Mouse (Mus musculus): Measurements from ENCODE around the gene Ccdc162.

Gene Ccdc162

DNA sequence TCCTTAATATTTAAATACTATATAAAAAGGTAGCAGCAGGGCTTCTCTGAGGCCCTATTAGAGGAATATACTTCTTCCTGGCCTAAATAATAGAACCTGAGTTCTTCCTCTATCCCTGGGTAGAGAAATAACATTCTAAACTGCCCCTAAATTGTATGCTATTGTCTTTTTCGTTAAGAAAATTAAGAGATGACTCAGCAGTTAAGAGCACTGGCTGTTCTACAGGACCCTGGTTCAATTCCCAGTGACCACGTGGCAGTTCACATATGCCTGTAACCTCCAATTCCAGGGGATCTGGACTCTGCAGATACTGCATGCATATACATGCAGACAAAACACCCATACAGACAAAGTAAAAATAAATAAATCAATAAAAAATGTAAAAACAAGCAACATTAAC is 172.6 kb downstream of the Ccdc162 start:
- DNase-seq (ENCODE audit: extremely low read depth, insufficient read length, low spot score): no peak

DNA sequence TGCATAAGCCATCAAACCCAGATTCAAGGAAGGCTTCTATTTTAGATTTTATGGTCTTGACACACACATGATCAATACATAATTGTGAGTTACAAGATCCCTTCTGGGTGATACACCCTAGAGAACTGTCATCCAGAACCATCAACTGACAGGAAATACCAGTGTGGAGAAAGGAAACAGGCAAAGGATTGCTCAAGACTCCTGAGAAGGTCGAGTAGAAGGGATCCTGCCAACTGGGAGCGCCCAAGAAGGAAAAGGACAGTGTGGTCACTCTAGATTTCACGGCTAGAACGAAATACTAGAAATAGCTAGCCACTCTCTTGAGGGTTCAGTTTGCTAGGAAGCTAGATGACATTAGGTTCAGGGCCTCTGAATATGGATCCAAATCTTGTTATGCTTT is 173.0 kb downstream of the Ccdc162 start:
- DNase-seq (ENCODE audit: extremely low read depth, insufficient read length, low spot score): no peak

DNA sequence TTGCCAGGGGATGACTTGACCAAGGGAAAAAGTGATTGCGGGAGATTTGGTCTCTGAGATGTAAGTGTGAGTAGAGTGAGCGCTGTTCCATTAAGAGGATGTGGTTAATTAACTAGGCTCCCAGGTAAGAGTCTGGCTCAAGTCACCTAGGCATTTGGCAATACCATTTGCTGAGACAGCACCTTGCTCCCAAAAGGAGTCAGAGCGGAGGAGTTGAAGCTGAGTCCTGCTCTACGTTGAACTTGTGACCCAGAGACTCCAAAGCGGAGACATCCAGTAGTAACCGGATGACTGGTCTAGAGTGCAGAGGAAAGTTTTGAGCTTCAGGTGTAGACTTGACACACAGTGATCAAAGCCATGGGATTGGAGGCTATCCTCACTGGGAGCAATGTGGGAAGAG is 174.4 kb downstream of the Ccdc162 start:
- DNase-seq (ENCODE audit: extremely low read depth, insufficient read length, low spot score): no peak

DNA sequence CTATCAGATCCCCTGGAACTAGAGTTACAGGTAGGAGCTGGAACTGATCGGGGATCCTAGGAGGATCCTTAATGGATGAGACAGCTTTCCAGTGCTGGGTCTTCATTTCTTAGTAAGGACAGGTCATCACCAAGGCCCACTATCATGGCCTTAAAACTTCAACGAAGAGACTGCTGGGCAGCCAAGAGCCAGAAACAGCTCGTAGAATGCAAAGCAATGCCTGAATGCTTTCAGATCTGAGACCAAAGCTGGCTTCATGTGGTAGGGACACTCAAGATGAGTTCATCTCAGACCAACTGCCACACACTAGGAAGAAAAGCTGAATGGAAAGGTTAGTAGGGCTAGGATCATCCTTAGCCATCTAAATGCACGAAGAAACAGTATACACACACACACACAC is 177.4 kb downstream of the Ccdc162 start:
- no peak for DNase-seq (ENCODE audit: extremely low read depth, insufficient read length, low spot score)

DNA sequence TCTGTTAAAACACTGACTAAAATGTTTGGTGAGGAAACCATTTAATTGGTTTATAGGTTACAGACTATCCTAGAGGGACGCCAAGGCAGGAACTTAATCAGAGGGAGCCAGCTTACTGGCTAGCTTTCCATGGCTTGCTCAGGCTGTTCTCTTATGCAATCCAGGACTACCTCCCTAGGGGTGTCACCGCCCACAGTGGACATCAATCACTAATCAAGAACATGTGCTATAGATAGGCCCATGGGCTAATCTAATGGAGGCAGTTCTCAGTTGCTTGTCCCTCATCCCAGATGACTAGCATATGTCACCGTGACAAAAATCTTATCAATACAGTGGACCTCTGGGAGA is 178.5 kb downstream of the Ccdc162 start:
- no peak for DNase-seq (ENCODE audit: extremely low read depth, insufficient read length, low spot score)

DNA sequence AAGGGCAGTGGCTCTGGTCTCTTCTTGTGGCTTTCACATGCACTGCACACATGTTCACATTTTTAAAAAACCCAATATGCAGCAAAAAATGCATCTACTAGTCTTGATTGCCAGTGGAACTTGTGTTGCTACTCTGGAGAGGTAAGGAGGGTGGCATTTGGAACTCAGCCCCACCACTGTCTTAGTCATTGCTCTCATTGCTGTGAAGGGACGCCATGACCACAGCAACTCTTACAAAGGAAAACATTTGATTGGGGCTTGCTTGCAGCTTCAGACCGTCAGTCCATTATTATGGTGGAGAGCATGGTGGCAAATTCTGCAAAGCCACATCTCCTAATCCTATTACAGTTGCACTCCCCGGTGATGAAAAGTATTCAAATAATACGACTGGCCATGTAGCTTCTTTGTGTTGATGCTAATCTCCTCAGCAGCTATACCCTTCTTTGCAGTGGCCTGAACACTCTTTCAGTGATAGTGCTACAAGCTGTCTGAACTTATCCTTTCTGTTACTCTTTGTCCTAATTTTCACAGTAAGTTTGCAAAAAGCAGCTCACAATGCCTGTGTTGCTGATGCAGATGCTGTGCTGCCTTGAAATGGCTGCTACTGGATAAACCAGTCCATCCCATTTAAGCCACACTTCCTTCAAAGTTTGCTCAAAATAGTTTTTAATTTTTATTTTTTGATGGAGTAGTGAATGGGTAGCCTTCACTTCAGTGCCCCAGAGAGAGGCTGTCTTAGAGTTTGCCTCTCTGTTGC is 179.0 kb downstream of the Ccdc162 start:
- DNase-seq (ENCODE audit: extremely low read depth, insufficient read length, low spot score): no peak

DNA sequence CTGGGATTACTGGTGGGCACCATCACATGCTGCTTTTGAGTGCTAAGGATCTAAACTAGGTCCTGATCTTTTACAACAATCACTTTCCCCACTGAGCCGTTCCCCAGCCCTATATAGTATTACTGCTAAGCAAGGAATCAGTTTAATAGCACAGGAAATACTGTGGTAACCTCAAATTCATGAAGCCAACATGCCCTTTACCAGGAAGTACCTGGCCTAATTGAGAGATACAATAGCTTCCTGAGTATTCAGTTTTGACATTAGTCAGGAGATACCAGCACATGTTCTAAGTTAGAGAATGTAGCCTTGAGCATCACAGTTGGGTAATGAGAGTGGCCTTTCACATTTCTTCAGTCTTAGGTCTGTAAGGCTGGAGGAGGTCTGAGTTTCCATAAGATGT is 179.7 kb downstream of the Ccdc162 start:
- DNase-seq (ENCODE audit: extremely low read depth, insufficient read length, low spot score): no peak

DNA sequence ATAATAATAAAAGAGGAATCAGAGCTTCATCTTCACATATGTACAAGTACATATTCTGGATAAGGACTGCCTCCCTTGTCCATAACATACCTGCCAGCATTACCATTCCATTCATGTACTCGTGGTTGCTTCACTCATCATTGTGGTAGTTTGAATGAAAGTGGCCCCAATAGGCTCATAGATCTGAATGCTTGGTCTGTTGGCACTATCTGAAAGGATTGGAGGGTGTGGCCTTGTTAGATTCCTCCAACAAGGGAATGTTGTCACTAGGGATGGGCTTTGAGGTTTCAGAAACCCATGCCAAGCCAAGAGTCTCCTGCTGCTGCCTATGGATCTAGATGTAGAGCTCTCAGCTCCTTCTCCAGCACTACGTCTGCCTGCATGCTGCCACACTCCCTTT is 180.4 kb downstream of the Ccdc162 start:
- no peak for DNase-seq (ENCODE audit: extremely low read depth, insufficient read length, low spot score)

DNA sequence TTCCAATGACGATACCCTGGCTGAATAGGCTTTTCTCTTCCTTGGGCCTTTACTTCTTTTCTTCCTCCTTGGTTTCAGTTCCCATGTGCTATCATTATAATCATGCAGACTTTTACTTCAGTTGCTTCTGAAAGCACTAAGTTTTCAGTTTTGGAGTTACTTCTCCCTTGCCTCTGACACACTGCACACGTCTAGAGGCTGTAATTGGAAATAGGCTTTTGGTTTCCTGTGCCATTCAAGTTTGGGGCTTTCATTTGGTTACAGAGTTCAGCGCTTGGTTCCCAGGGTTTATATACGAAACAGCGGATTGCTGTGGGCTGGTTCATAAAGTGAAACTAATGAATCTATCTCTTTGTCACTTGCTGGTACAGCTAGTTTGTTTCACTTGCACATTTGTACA is 186.5 kb downstream of the Ccdc162 start:
- DNase-seq (ENCODE audit: extremely low read depth, insufficient read length, low spot score): no peak

DNA sequence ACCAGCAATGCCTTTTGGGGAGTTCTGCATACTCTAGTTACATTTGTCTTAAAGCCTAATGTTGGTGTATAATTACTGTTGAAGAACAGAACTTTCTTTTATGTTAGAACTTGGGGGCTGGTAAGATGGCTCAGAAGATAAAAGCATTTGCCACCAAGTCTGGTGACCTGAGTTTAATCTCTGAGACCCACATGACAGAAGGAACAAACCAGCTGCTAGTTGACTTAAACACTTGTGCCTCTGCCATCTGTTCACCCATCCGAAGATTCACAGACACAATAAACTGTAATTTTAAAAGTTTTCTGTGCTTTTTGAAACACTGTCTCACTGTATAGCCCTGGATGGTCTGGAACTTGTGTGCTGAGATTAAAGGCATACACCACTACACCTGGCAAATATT is 190.7 kb downstream of the Ccdc162 start:
- DNase-seq (ENCODE audit: extremely low read depth, insufficient read length, low spot score): no peak

DNA sequence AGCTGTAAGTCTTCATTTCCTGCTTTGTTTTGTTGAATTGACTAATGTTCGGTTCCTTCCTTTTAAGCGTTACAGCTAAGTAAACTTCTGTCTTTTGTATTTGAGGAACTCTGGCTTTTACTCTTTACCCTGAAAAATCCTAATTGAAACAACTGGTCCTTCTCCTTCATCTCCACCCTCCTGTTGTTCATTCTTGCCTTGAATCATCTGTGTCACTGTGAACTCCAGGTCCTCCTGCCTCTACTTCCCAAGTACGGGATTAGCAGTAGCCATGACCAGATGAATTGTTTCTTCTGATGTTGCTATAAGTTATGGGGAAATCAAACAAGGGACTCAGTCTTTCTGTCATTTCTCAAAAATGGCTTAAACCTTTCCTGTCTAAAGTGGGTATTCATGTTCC is 193.0 kb downstream of the Ccdc162 start:
- no peak for DNase-seq (ENCODE audit: extremely low read depth, insufficient read length, low spot score)

DNA sequence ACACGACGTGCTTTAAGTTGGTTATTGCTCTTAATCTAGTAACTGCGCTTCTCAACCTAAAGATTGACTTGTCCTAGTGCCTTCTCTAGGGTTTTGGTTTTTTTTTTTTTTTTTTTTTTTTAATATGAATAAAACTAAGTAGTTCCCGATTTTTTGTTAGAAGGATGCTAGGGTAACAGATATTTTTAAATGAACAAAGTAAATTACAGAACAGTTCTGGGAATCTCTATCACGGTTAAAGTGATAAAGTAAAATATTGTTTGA is 196.1 kb downstream of the Ccdc162 start:
- DNase-seq (ENCODE audit: extremely low read depth, insufficient read length, low spot score): no peak

DNA sequence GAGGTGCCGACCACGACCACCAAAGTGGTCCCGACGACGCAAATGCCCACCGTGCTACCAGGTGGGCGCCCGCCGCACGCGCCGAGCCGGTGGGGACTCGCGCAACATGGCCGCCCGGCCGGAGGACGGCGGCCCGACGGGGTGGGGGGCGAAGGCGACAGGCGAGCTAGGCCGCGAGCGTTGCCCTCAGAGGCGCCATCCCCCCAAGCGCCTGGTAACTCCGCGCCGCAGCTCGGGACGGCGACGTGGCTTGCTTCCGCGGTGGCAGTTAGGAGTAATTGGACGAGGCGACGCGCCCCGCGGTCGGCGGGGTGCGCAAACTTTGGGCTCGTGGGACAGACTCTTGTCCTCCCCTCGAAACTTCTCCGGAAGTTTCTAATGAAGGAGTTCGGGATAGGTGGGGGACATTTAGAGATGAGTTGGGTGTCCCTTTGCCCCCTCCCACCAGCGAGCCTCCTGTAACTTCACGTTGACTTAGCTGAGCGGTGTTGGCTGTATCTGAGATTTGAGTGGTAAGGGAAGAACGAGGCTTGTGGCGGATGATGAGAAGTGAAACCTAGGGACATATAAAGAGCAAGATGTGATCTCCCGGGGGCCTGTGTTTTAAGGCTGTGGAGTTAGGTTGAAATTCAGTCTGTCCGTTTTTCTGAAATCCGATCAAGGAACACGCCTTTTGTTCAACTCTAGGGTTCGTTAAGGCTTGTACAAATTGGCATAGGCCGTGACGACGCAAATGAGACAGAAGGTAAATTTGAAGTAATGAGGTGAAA is 196.6 kb downstream of the Ccdc162 start:
- peak; percentile 78 for DNase-seq (ENCODE audit: extremely low read depth, insufficient read length, low spot score)

DNA sequence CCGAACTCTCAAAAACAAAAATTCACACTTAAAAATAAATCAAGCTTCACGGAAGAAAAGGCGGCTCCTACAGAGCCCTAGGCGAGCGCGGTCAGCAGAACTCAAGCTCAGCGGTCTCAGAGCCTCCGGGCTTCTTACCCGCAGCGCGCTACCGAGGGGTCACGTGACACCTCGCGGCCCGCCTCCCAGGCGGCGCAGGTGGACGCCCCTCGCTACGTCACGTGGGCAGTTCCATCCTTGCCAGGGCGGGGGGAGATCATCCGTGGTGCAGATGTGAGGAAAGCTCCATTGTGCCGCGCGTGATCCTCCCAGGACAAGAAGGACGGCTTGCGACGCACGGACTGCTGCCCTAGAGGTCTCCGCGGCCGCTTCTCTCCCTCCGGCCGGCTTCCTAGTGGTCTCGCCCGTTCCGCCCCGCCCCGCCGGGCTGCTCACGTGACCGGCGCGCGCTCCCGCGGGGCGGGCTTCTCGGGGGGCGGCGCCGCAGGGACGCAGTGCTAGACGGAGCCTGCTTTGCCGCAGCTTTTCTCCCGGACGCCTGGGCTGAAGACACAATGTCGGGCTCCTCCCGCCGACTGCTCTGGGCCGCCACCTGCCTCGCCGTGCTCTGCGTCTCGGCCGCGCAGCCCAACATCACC is 197.3 kb downstream of the Ccdc162 start, which contains the start of gene Cd164:
Gene Cd164 (plus strand): TSS at position 434 of the 638 bp plus-strand sequence.
- DNase-seq (ENCODE audit: extremely low read depth, insufficient read length, low spot score): peak; percentile 91

DNA sequence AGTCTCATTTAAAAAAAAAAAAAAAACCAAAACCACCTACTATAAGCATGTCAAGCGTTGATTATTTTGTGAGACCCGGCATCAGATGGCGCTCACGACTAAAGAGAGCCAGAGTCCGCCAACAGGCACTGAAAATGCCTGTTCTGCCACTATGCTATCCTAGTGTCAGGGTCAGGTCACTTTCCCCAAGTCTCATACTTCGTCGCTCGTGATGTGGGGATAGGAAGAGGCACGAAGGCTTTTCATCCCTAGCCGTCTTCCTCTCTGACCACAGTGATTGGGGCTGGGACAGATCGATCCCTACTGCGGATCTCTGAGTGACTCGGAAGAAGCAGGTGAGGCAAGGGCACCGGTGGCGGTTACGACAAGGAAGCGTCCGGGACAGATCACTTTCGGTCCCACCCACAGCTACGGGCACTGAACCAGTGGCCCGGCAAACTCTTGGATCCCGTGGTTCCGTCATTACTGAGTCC is 197.9 kb downstream of the Ccdc162 start:
- DNase-seq (ENCODE audit: extremely low read depth, insufficient read length, low spot score): no peak

DNA sequence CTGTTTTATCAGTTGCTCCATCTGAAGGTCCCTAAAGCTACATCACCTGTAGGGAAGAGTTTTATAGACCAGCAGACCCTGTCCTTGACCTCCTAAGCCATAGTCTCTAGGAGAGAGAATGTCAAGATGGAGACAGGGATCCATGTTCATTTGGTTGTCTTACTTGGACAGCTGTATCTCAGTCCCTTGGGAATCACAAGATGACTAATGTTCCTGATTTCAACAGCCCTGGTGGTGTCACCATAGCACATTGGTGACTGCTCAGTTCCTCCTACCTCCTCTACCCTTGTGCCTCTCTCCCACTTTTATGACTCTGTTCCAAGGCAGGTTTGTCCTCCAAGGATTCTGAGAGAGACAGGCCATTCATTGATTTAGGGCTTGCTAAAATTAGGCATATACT is 201.5 kb downstream of the Ccdc162 start:
- DNase-seq (ENCODE audit: extremely low read depth, insufficient read length, low spot score): no peak

DNA sequence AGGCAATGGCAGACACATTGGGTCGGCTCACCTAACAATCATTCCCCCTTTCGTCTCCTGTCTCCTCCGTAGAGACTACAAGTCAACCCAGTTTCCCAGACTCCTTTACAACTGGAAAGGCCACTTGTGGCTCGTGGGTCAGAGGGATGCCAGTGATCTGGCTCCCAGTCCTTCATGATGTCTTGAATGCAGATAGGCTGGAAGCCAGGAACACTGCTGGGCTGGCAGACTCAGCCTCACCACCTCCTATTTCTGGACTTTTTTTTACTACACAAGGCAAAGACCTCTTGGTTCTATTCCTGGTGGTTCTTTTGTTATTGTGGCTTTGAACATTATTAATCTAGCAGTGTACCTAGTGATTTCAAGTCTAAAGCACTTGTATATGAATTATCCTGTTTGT is 202.1 kb downstream of the Ccdc162 start:
- DNase-seq (ENCODE audit: extremely low read depth, insufficient read length, low spot score): no peak

DNA sequence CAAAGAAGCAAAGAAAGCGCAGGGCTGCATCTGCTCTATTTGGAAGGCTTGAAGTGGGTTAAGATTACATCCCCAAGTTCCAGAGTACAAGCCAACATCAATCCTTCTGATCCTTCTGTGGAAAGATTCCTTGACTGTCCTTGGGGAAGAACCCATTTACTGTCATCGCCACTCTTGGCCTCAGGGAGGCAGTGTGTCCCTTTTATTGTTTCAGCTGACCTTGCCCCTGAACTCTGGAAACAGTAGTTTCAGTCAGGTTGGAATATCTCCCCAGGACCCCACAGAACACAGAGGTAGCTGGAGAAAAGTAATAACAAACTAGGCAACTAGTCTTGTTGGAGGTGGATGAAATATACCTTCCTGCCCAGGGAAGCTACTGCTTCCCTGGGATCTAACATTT is 207.3 kb downstream of the Ccdc162 start:
- no peak for DNase-seq (ENCODE audit: extremely low read depth, insufficient read length, low spot score)

DNA sequence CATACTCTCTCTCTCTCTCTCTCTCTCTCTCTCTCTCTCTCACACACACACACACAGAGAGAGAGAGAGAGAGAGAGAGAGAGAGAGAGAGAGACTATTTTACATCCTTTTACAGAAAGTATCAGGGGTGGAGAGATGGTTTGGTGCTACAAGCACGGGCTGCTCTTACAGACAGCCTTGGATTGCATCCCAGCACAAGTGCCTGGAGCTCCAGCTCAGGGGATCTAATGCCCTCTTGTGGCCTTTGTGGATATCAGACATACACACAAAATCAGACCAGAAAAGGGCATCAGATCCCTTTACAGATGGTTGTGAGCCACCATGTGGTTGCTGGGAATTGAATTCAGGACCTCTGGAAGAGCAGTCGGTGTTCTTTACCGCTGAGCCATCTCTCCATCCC is 211.0 kb downstream of the Ccdc162 start:
- DNase-seq (ENCODE audit: extremely low read depth, insufficient read length, low spot score): peak; percentile 50

DNA sequence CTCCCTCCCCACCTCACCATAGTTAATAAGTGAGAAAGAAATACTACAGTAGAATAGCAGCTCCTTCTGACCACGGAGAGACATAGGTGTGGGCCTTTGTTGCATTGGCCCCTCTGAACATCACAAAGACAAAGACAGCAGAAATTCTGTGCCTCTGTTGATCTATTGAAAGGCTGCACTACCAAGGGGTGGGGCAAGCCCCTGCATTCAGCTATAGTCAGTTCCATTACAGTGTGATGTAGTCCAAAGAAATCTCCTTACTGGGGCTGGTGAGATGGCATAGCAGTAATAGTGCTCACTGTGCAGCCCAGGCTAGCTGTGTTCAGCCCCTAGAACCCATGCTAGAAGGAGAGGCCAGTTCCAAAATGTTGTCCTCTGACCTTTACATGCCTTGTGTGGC is 211.4 kb downstream of the Ccdc162 start:
- no peak for DNase-seq (ENCODE audit: extremely low read depth, insufficient read length, low spot score)

DNA sequence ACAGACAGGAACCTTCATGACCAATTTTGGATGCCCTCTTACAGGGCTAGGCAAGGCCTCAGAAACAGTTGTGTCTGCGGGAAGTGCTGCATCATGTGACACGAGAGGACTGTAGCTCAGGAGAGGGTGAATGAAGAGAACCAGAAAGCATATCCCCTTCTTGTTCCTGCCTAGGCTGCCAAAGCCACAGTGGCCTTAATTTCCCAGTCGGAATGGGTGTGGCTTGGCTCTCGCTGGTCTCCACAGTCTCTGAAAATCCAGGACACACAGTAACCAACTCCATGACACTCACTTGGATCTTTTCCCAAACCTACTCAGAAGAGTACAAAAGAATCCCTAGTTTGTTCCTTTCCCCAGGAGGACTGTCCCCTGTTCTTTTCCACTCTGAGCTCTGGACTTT is 215.5 kb downstream of the Ccdc162 start:
- DNase-seq (ENCODE audit: extremely low read depth, insufficient read length, low spot score): peak; percentile 47

DNA sequence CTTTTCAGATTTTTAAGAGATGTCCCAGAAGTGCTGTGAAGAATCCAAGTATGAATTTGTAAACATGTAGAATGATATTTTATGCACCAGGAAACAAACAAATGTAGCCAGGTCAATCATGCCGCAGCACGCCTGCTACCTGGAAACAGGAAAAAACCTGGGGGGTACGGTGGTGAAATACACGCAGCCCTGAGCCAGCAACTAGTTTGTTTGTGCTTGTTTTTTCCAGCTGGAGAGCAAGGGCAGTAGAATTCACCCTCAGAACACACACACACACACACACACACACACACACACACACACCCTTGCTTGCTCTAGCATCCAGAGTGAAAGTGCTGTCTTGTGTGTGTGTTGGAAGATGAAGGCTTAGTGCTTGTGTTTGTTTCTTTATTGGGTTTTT is 225.3 kb downstream of the Ccdc162 start:
- DNase-seq (ENCODE audit: extremely low read depth, insufficient read length, low spot score): no peak

Measured in 3134 (cell line).